Mouse (Mus musculus): ENCODE measurements around the gene 2310046K23Rik.
A peak's percentile ranks its signal among the peaks of the same experiment; 100 is the strongest.
"Not testable (repeated sequence)": the region's sequence is repeated elsewhere in the genome, so short reads cannot be mapped to it uniquely, and the experiment has no call there.

Gene 2310046K23Rik

GRCm38 (mm10) chr3:92534411-92534810 is at the start of gene 2310046K23Rik:
Gene 2310046K23Rik (minus strand): TSS chr3:92534511.
- no peak for DNase-seq (ENCODE audit: low spot score in 2 of 2)

DNA sequence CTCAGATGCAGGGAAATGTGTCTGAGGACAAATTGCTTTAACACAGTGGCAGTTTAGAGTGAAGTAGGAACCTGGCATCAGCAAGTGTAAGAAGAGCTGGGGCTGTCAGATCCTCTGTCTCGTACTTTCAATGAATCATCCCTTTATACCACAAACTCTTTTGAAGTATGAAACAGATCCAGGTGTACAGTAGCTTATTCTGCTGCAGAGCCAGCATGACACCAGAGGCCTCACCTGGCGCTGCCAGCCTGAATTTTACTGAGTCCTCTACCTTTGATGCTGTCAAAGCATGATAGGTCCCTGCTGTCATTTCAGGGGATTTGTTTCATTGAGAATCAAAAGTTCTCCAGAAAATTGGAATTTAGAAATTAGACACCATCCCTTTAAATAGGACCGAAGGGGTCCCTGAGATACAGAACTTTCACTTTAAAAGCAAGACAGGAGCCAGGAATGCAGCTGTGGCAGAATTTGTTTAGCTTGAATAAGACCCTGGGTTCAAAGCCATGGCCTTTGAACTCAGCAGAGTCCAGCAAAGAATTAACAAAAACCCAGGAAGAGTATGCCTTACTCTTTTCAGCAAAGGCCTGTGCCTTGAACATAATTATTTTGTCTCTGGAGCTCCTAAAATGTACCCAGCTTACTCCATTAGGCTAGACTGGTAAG is 49.0 kb upstream of the 2310046K23Rik start:
- DNase-seq (ENCODE audit: low spot score in 2 of 2), result no peak

GRCm38 (mm10) chr3:92579508-92579907 is 45.2 kb upstream of the 2310046K23Rik start:
- no peak for DNase-seq (ENCODE audit: low spot score in 2 of 2)

GRCm38 (mm10) chr3:92578652-92579413 is 44.5 kb upstream of the 2310046K23Rik start:
- no peak for DNase-seq (ENCODE audit: low spot score in 2 of 2)

DNA sequence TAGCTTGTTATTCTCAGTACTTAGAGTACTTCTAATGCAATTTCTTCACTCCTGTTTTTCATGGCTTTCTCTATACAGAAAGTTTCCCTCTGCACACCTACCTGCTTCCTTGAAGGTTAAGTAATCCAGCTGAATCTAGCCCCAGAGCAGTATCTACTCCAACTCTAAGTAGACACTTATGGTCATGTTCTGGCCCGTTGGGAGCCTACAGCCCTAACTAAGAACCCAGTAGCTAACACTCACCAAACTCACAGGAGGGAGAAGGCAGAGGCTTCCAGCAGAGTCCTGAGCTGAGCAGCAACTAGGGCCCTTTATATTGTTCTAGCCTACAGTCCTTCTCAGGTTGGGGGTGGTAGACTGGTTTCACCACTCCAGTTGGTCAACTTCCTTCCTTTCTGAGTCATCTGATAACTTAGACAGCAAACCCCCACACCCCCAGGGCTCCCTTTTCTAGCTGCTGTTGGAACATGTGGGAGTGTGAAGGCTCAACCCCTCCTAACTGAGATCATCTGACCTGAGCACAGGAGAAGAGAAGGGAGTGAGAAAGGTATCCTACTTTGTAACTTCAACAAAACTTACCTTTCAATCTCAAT is 39.2 kb upstream of the 2310046K23Rik start, which contains the start of gene Ivl:
TSS of gene Ivl (minus strand) at position 287 of the 593 bp plus-strand sequence.
- DNase-seq (ENCODE audit: low spot score in 2 of 2), result no peak

GRCm38 (mm10) chr3:92572514-92573155 is 38.3 kb upstream of the 2310046K23Rik start:
- no peak for DNase-seq (ENCODE audit: low spot score in 2 of 2)

GRCm38 (mm10) chr3:92568752-92569151 is 34.4 kb upstream of the 2310046K23Rik start:
- no peak for DNase-seq (ENCODE audit: low spot score in 2 of 2)

DNA sequence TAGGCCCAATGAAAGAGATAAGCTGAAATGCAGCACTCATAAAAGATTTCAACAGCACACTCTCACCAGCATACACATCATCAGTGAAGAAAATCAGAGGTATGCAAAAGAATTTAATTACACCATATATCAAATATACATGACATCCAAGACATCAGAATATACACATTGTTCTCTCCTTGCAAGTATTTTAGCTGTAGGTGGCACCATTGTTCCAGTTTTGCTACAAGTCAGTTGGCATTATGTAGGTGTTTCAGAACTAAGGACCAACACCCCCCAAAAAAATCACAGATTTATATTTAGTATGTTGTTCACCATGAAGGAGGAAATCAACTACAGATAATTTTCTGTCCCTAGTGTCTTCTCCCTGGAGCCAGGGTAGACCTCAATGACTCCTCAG is 31.1 kb upstream of the 2310046K23Rik start:
- DNase-seq (ENCODE audit: low spot score in 2 of 2), result no peak

- DNase-seq (ENCODE audit: low spot score in 2 of 2), result no peak
Measured at GRCm38 (mm10) chr3:92512325-92512724, 22.0 kb downstream of the 2310046K23Rik start.

DNA sequence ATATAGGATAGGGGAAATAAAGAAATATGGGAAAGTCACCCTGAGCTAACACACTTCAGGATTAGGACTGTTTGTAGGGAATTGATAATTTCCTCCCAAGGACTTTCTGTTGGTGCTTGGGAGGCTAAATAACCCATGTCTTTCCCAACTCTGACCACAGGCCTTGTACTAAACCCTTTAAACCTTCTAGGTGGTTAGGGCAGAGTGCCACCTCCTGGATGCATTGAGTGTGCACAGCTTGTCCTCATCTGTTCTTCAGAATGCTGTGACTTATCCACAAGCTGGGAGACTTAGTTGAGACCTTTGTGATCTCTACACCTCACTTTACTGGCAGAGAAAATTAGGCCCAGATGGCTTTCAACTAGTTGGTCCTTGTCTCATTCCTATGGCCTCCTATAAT is 23.5 kb downstream of the 2310046K23Rik start:
- peak in 1 of 2 experiments; percentile 34 for DNase-seq (ENCODE audit: low spot score in 2 of 2)

- DNase-seq (ENCODE audit: low spot score in 2 of 2), result no peak
Measured at GRCm38 (mm10) chr3:92508185-92508584, 26.1 kb downstream of the 2310046K23Rik start.

DNA sequence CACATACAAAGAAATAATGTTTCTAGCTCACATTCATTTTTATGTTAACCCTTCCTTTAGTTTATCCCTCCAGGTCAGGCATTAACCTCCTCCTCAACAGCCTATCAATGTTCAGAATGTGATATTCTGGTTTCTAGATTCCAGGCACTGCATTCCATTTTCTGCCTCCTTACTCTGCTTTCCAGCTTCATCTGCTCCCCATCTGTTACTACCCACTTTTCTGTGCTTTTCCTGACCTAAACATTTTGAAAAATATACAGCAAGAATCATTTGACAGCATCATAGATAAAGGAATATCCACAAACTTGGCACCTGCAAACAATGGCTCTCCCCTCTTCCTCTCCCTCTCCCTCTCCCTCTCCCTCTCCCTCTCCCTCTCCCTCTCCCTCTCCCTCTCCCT is 30.8 kb downstream of the 2310046K23Rik start:
- DNase-seq (ENCODE audit: low spot score in 2 of 2), result no peak

- no peak for DNase-seq (ENCODE audit: low spot score in 2 of 2)
Measured at GRCm38 (mm10) chr3:92500393-92500792, 33.9 kb downstream of the 2310046K23Rik start, which contains the start of gene Sprr4. Gene Sprr4 (minus strand): TSS chr3:92500493.

- DNase-seq (ENCODE audit: low spot score in 2 of 2), result not testable (repeated sequence)
Measured at GRCm38 (mm10) chr3:92490262-92490661, 44.0 kb downstream of the 2310046K23Rik start.

DNA sequence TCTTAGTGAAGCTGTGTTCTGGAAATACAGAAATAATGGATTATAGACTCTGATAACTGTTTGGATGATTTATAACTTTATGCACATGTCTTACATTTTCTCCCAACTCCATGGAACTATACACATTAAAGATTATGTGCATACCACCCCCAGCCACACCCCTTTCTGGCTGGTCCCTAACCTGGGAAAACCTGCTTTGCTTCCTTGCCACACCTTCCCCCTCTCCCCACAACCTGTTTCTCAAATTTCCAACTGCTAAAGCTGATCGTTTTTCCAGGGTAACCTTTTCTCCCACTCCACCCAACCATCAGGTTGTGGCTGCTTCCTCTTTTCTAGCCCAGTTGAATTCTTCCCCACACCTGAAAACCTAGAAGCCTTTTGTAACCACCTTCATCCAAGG is 48.0 kb downstream of the 2310046K23Rik start:
- no peak for DNase-seq (ENCODE audit: low spot score in 2 of 2)

GRCm38 (mm10) chr3:92485863-92486262 is 48.4 kb downstream of the 2310046K23Rik start, which contains the start of gene Sprr1a:
Gene Sprr1a (minus strand): TSS chr3:92485895.
- DNase-seq (ENCODE audit: low spot score in 2 of 2), result no peak

Measured in right cerebral cortex, postnatal 10 days (tissue).